Mouse (Mus musculus) kidney, embryonic 16.5 days (tissue): Measurements from ENCODE around the gene Tnni2. TPM values are rescaled to one million over a fixed set of nuclear protein-coding genes. Genes with fewer than 3 reads are reported as not detected.

Source experiments
- ATAC-seq: fragments of 200-750 bp; cut with Nextera tagmentation; 2 replicates; pipeline ENCODE4 v1.8.0; 2017; ENCODE audit warnings: moderate TSS enrichment; ENCODE audit not compliant: low FRiP score, low TSS enrichment
- H3K27ac ChIP-seq: fragments of 300-500 bp; sonication (generic); 2 replicates; pipeline ENCODE4 v1.5.1; 2014; ENCODE audit warnings: low read length
- H3K27me3 ChIP-seq: fragments of 300-500 bp; sonication (generic); 2 replicates; pipeline ENCODE4 v1.6.1; 2014; ENCODE audit warnings: low read length, control low read depth, mixed read lengths; ENCODE audit not compliant: insufficient read depth
- H3K36me3 ChIP-seq: fragments of 300-500 bp; sonication (generic); 2 replicates; pipeline ENCODE4 v1.6.1; 2014; ENCODE audit warnings: low read length, control low read depth, mixed read lengths; ENCODE audit not compliant: insufficient read depth
- H3K4me1 ChIP-seq: fragments of 300-500 bp; sonication (generic); 2 replicates; pipeline ENCODE4 v1.6.1; 2014; ENCODE audit warnings: low read length, control low read depth, mixed read lengths; ENCODE audit not compliant: insufficient read depth
- H3K4me2 ChIP-seq: fragments of 300-500 bp; sonication (generic); replicated peaks from 2 replicates; pipeline ENCODE4 v1.6.1; 2014; ENCODE audit warnings: low read depth, low read length
- H3K4me3 ChIP-seq: fragments of 300-500 bp; sonication (generic); 2 replicates; pipeline ENCODE4 v1.5.1; 2014; ENCODE audit warnings: mild to moderate bottlenecking, low read length
- H3K9ac ChIP-seq: fragments of 300-500 bp; sonication (generic); replicated peaks from 2 replicates; pipeline ENCODE4 v1.6.1; 2014; ENCODE audit warnings: low read length
- H3K9me3 ChIP-seq: fragments of 300-500 bp; sonication (generic); 2 replicates; pipeline ENCODE4 v1.6.1; 2016; ENCODE audit warnings: low read length, control low read depth
- WGBS: fragments of 180-500 bp; shearing (Covaris S2); extraction: QIAGEN DNeasy Blood & Tissue Kit; methylation state at CpG from one replicate; pipeline ENCODE4 v1.1.7; 2014; 5-methylcytosine and 5-hydroxymethylcytosine counted together
- polyA plus RNA-seq: library from polyadenylated mRNA; unstranded; fragments of >200 nt; fragmentation: Nextera tagmentation; extraction: Ambion mirVana; gene quantifications from 2 replicates; pipeline ENCODE4 v1.2.1, GENCODE M21; 2015

Tnni2 gene
- polyA plus RNA-seq, 1 experiment from 2014 or later = 12.0 TPM

- no peaks in the 10 kb centered on the region for H3K27me3 ChIP-seq
- H3K4me1 ChIP-seq = peaks cover 19% of the 10 kb centered on the region
- no peak overlapping the region for H3K4me3 ChIP-seq
- no peaks in the 10 kb centered on the region for H3K9me3 ChIP-seq
- no peak overlapping the region for H3K27ac ChIP-seq
- no peak overlapping the region for H3K4me2 ChIP-seq
- WGBS = 85% methylated on average over 14 of the region's 14 CpGs
- no peak overlapping the region for H3K9ac ChIP-seq
- H3K36me3 ChIP-seq = no peaks in the 10 kb centered on the region
- no peak for ATAC-seq
Observed at GRCm38 (mm10) chr7:142439966-142440365, 1.6 kb upstream of the Tnni2 start.

DNA sequence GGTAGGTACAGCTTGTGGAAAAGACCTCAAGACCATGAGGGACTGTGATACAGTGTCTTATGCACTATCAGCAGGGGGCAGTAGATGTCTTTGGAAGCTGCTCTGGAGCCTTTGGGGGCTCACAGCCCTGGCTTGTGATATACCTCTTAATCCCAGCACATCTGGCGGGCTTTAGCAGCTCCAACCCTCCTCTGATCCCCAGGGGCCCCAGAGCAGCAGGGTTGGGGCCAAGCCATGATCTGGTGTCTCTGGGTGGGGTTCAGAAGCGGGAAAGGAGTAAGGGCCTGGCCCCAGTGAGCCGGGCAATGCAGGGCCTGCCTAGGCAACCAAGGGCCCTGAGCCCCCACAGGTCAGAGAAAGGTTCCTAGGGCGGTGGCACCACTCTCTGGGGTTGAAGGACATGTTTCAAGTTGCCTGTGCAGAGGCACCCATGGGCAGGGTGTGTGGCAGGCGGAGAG lies 922 bp upstream of the Tnni2 start:
- Histone ChIP-seq H3K4me3 (no peak overlapping the region), H3K9me3 (no peaks in the 10 kb centered on the region), H3K9ac (peak overlapping the region; percentile 47), H3K4me1 (peaks cover 19% of the 10 kb centered on the region), H3K4me2 (no peak overlapping the region), H3K27me3 (no peaks in the 10 kb centered on the region), H3K36me3 (no peaks in the 10 kb centered on the region), H3K27ac (0 out of 2 replicates have a peak overlapping the region, but pooled peaks have one; percentile 25)
- ATAC-seq = peak; percentile 84
- WGBS = 47% methylated on average over 5 of the region's 5 CpGs

DNA sequence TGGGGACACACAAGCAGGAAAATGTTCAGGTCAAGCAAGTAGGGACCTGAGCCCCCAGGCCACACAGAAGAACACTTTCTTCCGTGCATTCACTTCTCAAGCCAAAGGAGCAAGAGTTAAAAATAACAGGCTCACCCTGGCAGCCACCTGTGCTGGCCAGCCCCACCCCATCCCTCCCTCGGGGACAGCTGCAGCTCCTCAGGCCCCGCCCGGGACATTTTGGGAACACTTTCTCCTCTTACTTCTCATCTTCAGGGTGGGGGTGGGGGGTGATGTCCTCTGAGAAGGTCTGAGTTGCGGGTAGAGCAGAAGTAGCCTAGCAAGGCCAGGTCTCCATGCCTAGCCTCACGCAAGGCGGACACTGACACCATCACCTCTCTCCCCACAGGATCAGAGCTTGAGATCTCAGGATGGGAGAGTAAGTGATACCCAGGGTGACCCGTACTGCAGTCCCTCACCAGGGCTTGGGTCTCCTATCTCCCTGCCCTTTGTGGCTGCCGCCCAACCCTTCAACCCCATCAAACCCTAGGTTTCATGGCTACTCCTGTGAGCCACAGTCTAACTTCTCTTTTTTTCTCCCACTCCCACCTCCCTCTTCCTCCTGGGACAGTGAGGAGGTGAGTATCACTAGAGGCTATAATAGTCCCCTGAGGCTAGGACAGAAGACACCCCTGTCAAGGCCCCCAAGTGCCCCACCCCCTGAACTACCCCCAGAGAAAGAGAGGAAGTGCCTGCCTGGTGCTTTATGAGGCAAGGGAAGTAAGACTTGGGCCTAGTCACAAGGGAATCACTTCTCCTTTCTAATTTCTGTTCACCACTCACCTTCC lies 686 bp downstream of the Tnni2 start:
- H3K4me1 ChIP-seq = peaks cover 15% of the 10 kb centered on the region
- no peaks in the 10 kb centered on the region for H3K36me3 ChIP-seq
- no peak overlapping the region for H3K4me2 ChIP-seq
- H3K27me3 ChIP-seq = no peaks in the 10 kb centered on the region
- H3K4me3 ChIP-seq = no peak overlapping the region
- H3K9ac ChIP-seq = no peak overlapping the region; the same call in 1 of the 2 replicates
- H3K9me3 ChIP-seq = no peaks in the 10 kb centered on the region
- WGBS = 65% methylated on average over 9 of the region's 9 CpGs
- no peak overlapping the region for H3K27ac ChIP-seq
- ATAC-seq = no peak

- no peak overlapping the region for H3K27ac ChIP-seq
- no peaks in the 10 kb centered on the region for H3K27me3 ChIP-seq
- H3K9me3 ChIP-seq = no peaks in the 10 kb centered on the region
- H3K36me3 ChIP-seq = no peaks in the 10 kb centered on the region
- peaks cover 14% of the 10 kb centered on the region for H3K4me1 ChIP-seq
- no peak overlapping the region; the same call in 1 of the 2 replicates for H3K9ac ChIP-seq
- ATAC-seq = no peak
- H3K4me3 ChIP-seq = no peak overlapping the region
- WGBS = 90% methylated on average over 7 of the region's 7 CpGs
- no peak overlapping the region for H3K4me2 ChIP-seq
Observed at GRCm38 (mm10) chr7:142442908-142443420, 1.4 kb downstream of the Tnni2 start.

DNA sequence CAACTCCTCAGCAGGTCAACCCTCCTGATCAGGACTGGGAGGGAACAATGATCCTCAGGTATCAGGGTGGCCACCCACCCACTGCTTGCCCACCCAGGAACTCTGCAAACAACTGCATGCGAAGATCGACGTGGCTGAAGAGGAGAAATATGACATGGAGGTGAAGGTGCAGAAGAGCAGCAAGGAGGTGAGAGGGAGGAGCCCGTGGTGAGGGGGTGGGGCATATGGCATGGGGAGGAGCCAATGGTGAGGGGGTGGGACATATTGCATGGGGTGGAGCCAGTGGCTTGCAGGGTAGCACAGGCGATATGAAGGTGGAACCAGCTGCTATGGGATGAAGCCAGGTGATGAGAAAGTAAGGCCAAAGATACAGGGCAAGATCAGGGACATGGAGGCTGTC lies 1.9 kb downstream of the Tnni2 start:
- Histone ChIP-seq H3K27ac (no peak overlapping the region), H3K27me3 (no peaks in the 10 kb centered on the region), H3K9me3 (no peaks in the 10 kb centered on the region), H3K9ac (no peak overlapping the region), H3K4me3 (no peak overlapping the region), H3K4me1 (peaks cover 14% of the 10 kb centered on the region), H3K4me2 (no peak overlapping the region), H3K36me3 (no peaks in the 10 kb centered on the region)
- WGBS = 78% methylated on average over 5 of the region's 5 CpGs
- ATAC-seq = no peak

- Histone ChIP-seq H3K36me3 (no peaks in the 10 kb centered on the region), H3K27me3 (no peaks in the 10 kb centered on the region), H3K4me1 (peaks cover 14% of the 10 kb centered on the region), H3K9me3 (no peaks in the 10 kb centered on the region), H3K4me2 (no peak overlapping the region), H3K4me3 (no peak overlapping the region), H3K27ac (no peak overlapping the region), H3K9ac (no peak overlapping the region)
- WGBS = 95% methylated on average over 6 of the region's 6 CpGs
- no peak for ATAC-seq
Observed at GRCm38 (mm10) chr7:142444171-142444570, 2.6 kb downstream of the Tnni2 start.

DNA sequence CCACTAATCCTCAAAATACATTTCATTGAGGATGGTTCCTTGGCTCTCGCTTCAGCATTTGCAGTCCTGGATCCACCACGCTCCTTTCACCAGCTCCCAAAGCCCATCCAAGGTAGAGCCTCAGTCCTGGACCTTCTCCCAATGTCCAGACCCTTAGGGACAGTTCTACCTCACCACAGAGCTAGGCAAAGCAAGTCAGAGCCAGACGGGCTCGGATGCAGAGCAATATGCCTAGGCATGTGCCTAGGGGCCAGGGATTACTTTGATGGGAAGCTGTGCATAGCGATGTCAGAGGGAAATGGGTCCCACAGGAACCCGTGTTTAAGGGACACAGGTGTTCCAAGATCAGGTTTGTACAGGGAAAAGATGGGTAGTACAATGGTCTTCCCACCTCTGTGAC lies 3.7 kb downstream of the Tnni2 start:
- H3K27ac ChIP-seq = no peak overlapping the region
- no peaks in the 10 kb centered on the region for H3K36me3 ChIP-seq

DNA sequence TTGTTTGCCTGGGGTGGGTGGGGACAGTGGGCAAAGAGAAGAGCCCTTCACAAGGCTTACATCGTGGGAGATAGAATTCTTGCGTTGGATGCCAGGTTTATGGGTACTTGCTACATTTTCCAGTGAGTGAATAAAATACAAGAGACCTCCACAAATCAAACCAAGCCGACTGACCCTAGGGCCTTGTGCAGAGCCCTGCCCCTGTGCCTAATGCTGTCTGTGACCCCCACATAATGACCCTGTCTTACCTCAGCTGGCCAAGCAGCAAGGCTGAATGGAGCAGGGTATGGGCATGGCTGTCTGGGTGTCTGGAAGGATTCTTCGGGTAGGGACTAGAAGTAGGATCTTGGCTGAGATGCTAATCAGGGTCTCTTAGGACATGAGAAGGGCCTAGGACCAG lies 4.7 kb downstream of the Tnni2 start:
- Histone ChIP-seq H3K27me3 (no peaks in the 10 kb centered on the region), H3K4me3 (no peak overlapping the region), H3K9ac (no peak overlapping the region), H3K4me1 (peaks cover 8% of the 10 kb centered on the region), H3K36me3 (no peaks in the 10 kb centered on the region), H3K27ac (no peak overlapping the region), H3K4me2 (no peak overlapping the region), H3K9me3 (no peaks in the 10 kb centered on the region)
- no peak for ATAC-seq
- 79% methylated on average over 4 of the region's 4 CpGs for WGBS

More for the DNA sequence above, 3.7 kb downstream of the Tnni2 start:
- peaks cover 14% of the 10 kb centered on the region for H3K4me1 ChIP-seq
- WGBS = 92% methylated on average over 6 of the region's 6 CpGs
- no peaks in the 10 kb centered on the region for H3K27me3 ChIP-seq
- no peak overlapping the region for H3K4me2 ChIP-seq
- H3K4me3 ChIP-seq = no peak overlapping the region
- ATAC-seq = no peak
- H3K9ac ChIP-seq = no peak overlapping the region
- no peaks in the 10 kb centered on the region for H3K9me3 ChIP-seq

GRCm38 (mm10) chr7:142449038-142449617 lies 7.5 kb downstream of the Tnni2 start:
- Histone ChIP-seq H3K4me3 (no peak overlapping the region), H3K4me1 (peaks cover 9% of the 10 kb centered on the region; the same call in 1 of the 2 replicates), H3K36me3 (no peaks in the 10 kb centered on the region), H3K9me3 (no peaks in the 10 kb centered on the region), H3K4me2 (no peak overlapping the region), H3K27me3 (no peaks in the 10 kb centered on the region), H3K27ac (no peak overlapping the region), H3K9ac (no peak overlapping the region)
- WGBS = 75% methylated on average over 6 of the region's 6 CpGs
- ATAC-seq = no peak

- WGBS = 24% methylated on average over 1 of the region's 1 CpGs
- no peak for ATAC-seq
- Histone ChIP-seq H3K9ac (no peak overlapping the region; the same call in 1 of the 2 replicates), H3K4me3 (no peak overlapping the region), H3K9me3 (no peaks in the 10 kb centered on the region), H3K27me3 (no peaks in the 10 kb centered on the region), H3K27ac (peak overlapping the region; percentile 93), H3K4me1 (peaks cover 39% of the 10 kb centered on the region), H3K4me2 (no peak overlapping the region), H3K36me3 (no peaks in the 10 kb centered on the region)
Observed at GRCm38 (mm10) chr7:142454706-142455105, 13.1 kb downstream of the Tnni2 start.
